ENCODE assay signal across 36 mouse cellular contexts in genomic region chr10:106335166-106335565, GRCm38 (mm10).
"Had no signal": no experiment of that assay in that cellular context is flagged by ENCODE, and none has a peak within 500 bp of the region (broad histone marks: within the 10 kb centered on the region; RNA-seq: fewer than 3 reads in every experiment).

No protein-coding gene starts in this region.

- DNase-seq: heart, postnatal 10 days; heart, postnatal 14 days; heart, postnatal 36 days; heart, postnatal 4 days; kidney, adult 11 months; kidney, adult 18-20 months; kidney, adult 2 months; kidney, adult 8-10 months; kidney, adult 9 months; kidney, postnatal 10 days; kidney, postnatal 14 days; kidney, postnatal 25 days; kidney, postnatal 36 days; kidney, postnatal 4 days; layer of hippocampus, adult 9-11 months; layer of hippocampus, postnatal 36 days had no signal

- H3K27ac ChIP-seq: heart, embryonic 10.5 days; heart, embryonic 13.5 days; heart, embryonic 15.5 days; hindbrain, embryonic 10.5 days; hindbrain, embryonic 12.5 days; hindbrain, embryonic 13.5 days; hindbrain, embryonic 14.5 days; hindbrain, embryonic 15.5 days; hindbrain, postnatal 0 days; intestine, embryonic 15.5 days; kidney, embryonic 15.5 days; kidney, postnatal 0 days; layer of hippocampus, adult 2 months; left cerebral cortex, adult 2 months had no signal

- H3K4me2 ChIP-seq: heart, embryonic 11.5 days; heart, embryonic 12.5 days; heart, embryonic 13.5 days; heart, embryonic 15.5 days; hindbrain, embryonic 12.5 days; hindbrain, embryonic 13.5 days; hindbrain, embryonic 14.5 days; hindbrain, embryonic 15.5 days; intestine, embryonic 15.5 days; kidney, embryonic 15.5 days had no signal

- H3K27me3 ChIP-seq: heart, embryonic 12.5 days; heart, embryonic 13.5 days; heart, embryonic 15.5 days; hindbrain, embryonic 12.5 days; hindbrain, embryonic 13.5 days; hindbrain, embryonic 15.5 days; intestine, embryonic 15.5 days; kidney, embryonic 15.5 days had no signal

- H3K4me1 ChIP-seq: heart, embryonic 10.5 days; heart, embryonic 12.5 days; heart, embryonic 13.5 days; heart, embryonic 15.5 days; hindbrain, embryonic 10.5 days; hindbrain, embryonic 12.5 days; hindbrain, embryonic 13.5 days; hindbrain, embryonic 15.5 days; intestine, embryonic 15.5 days; kidney, embryonic 15.5 days had no signal

- H3K9me3 ChIP-seq: heart, embryonic 10.5 days; heart, embryonic 13.5 days; heart, embryonic 15.5 days; hindbrain, embryonic 10.5 days; hindbrain, embryonic 12.5 days; hindbrain, embryonic 13.5 days; hindbrain, embryonic 15.5 days; intestine, embryonic 15.5 days; kidney, embryonic 15.5 days had no signal

- H3K36me3 ChIP-seq: heart, embryonic 10.5 days; heart, embryonic 12.5 days; heart, embryonic 13.5 days; heart, embryonic 15.5 days; hindbrain, embryonic 10.5 days; hindbrain, embryonic 12.5 days; hindbrain, embryonic 13.5 days; hindbrain, embryonic 15.5 days; intestine, embryonic 15.5 days; kidney, embryonic 15.5 days had no signal

- ATAC-seq: hindbrain, embryonic 16.5 days; hindbrain, postnatal 0 days; inflammation-experienced regulatory T-cells, adult 6 months; intestine, embryonic 15.5 days; intestine, embryonic 16.5 days; intestine, postnatal 0 days had no signal

- H3K4me3 ChIP-seq: heart, embryonic 10.5 days; heart, embryonic 12.5 days; heart, embryonic 13.5 days; heart, embryonic 15.5 days; hindbrain, embryonic 10.5 days; hindbrain, embryonic 12.5 days; hindbrain, embryonic 13.5 days; hindbrain, embryonic 15.5 days; intestine, embryonic 15.5 days; kidney, embryonic 15.5 days; layer of hippocampus, adult 2 months; left cerebral cortex, adult 2 months had no signal

- H3K9ac ChIP-seq: heart, embryonic 12.5 days; heart, embryonic 13.5 days; heart, embryonic 15.5 days; hindbrain, embryonic 12.5 days; hindbrain, embryonic 13.5 days; hindbrain, embryonic 14.5 days; hindbrain, embryonic 15.5 days; intestine, embryonic 15.5 days; kidney, embryonic 15.5 days had no signal
